Mouse (Mus musculus) CD4-positive helper T cell, adult 2 months (primary cell): ENCODE measurements around the gene Mms22l.
"Not testable (repeated sequence)": the region's sequence is repeated elsewhere in the genome, so short reads cannot be mapped to it uniquely, and the experiment has no call there.

Experiments used
- DNase-seq: peaks from one replicate; pipeline ENCODE4 v3.0.0-alpha.2; 2012; ENCODE audit warnings: low read depth, missing footprints, low spot score

Mms22l gene

DNA sequence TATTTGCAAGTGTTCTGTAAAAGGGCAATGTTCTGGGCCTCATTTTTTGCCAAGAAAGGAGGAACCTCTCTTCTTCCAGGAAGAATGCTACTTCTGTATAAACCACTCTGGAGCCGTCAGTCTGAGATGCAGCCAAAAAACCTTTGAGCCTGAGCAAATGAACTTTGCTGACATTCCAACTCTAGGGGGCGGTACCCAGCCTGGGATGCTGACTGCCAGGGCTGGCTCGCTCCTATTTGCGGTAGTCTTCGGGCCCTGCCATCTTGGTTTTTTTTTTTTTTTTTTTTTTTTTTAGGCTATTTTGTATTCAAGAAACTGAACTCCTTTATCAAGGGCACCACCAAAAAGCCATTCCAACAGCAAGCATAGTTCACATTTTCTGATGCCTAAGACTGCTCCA is 124.2 kb downstream of the Mms22l start:
- no peak for DNase-seq

DNA sequence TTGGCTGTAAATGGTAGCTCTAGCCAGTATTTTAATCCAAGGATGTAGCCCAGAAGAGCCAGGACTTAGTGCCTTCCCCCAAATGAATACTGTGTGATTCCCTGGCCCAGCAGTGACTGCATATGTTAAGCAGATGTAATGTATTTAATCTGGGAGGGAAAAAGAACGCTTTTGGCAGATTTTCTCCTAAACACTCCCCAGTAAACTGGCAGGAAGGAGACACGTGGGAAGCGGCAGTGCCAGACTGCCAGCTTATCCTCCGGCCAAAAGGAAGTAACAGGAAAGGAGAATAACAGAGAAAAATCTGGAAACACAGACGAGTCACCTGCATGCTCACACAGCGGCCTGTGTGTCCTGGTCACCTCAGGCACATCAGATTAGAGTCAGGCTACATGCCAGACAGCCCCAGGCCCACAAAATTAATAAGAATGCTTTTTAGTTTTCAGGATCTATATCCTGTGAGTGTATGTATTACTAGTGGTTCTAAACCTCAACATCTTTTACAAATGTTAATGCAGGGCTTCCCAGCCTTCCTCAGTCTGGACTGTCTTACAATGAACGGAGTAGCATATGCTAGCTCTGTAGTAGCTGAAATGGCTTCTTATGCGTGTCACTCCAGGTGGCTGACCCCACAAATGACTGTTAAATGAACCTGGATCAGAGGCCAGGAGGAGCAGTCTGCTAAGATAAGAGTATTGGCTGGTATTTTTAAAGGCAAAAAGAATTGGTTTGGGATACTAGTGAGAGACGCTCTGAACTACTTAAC is 125.4 kb downstream of the Mms22l start:
- no peak for DNase-seq

DNA sequence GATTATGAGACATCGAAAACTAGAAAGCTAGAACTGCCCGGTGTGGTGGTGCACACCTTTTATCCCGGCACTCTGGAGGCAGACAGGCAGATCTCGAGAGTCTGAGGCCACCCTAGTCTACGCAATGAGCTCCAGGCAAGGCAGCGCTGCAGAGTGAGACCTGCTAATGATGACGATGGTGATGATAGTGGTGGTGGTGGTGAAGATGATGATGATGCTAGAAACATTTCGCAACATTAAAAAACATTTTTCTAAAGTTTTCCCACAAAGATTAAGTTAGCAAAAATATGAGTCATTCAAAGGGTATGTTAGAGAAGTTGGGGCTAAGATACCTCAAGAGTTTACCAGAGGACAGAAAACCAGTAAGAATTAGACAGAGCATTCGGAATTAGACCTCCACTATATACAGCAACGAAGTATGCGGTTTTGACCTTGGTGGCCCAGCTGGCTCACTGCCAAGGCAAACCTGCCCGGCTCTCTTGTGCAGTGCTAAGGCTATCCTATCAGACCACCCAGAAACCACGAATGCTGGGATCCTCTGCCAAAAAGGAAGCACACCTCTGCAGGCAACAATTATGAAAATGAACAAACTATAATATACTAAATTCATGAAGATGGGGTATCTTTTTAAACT is 129.8 kb downstream of the Mms22l start:
- DNase-seq: no peak

DNA sequence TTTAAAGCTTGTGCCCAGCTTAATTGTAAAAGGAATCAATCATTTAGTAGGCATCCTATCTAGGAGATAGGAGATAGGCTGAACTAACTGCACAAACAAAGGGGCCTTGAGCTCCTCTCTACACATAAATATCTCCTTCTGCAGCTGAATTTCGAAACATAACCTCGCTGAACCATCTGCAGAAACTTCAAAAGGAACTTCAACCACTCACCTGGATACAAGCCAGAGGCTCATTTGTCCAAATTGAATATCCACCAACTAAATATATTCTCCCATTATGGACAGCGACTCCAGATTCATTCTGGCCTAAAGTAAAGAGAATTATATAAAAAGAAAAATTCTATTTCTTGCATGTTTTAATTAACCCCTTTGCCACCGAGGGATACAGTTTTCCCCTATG is 130.4 kb downstream of the Mms22l start:
- no peak for DNase-seq

DNA sequence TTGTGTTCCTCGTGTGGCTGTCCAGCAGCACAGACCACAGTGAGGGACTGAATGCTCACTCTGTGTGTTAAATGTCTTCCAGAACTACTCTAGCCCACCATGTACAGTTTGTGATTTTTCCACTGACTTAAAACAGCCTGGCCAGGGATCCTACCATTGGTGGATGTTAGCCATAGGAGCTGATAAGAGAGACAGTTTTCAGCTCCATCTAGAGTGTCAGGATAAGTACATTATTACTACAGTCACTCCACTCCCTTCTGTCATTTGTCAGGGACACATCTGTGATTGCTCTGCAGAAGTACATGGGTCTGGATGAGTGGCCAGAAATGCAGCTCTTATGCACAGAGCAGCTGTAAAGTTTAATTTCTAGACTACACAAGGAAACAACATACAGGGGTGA is 131.6 kb downstream of the Mms22l start:
- no peak for DNase-seq

DNA sequence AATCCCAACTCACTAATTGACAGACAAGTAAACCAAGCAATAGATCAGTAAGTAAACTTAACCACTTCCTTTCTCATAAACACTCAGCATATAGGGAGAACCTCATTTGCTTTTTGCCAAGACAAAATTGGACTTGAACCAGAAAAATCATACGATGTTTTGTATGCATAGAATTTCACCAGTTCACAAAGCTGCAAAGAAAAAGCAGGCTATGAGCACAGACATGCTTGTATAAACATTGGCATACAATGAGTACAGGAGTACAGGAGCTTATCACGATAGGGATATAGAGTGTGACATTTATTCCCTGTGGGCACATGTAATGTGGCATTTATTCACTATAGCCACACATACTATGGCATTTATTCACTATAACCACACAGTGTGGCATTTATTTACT is 134.2 kb downstream of the Mms22l start:
- DNase-seq: no peak

DNA sequence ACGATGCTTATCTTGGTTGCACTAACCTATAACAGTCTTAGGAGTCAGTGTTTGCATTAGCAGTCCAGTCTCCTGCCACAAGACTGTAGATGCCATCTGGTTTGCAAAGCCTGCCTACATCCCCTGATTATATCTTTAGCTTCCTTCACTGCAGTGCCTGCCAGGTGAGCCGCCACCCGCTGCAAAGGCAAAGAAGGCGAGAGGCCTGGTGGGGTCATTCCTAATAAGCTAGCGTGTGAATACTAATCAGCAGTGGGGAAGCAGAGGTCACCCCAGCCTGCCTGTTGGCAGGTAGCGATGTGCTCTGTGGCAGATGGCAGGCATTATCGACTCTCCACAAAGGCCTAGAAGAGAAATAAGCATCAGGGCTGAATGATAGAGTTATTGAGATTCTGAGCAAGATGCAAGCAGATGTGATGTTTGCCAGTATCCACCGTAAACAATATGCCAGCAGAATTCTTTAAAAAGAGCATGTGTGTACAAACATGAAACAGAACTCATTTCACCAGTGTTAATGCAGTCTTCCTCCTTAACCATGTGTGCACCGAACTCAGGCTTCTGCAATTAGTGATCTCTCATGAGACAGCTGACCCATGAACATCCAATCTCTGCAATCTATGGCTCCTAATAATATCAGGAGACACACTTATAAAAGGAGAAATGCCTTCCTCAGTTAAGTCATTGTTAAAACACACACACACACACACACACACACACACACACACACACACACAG is 135.1 kb downstream of the Mms22l start:
- DNase-seq: no peak

DNA sequence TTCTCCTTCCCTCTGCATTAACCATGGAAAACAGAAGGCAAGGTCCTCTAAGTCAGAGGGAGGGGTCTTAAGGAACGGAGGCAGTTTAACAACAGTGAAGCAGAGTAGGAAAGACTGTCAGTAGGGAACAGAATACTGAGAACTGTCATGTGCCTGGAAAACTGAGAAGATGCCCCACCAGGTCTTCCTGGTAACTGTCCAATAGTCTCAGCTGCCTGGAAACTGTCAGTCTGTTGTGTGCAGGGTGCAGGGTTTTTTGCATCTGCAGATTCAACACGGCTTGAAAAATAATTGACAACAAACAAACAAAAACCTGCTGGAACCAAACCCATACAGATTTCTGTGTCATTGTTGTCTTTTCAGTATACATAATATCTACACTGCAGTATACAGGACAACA is 146.1 kb downstream of the Mms22l start:
- no peak for DNase-seq

DNA sequence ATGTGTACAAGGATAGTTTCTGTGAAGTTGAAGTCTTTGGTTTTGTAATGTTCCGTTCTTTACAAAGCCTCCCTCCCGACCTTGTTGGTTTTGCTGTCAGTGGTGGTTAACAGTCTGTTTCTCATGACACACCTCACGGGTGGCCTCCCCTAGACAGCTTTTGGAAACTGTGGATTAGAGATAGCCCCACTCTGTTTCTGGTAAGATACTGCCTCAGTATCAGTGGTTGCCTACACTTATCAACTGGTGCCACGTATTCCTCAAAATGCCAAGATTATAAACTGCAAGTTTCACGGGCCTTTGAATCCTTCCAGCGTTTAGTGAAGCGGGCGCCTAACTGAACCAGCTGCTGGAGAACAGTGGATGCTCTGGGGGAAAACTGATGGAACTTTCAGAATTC is 148.5 kb downstream of the Mms22l start:
- not testable (repeated sequence) for DNase-seq
